Mouse (Mus musculus): Measurements from ENCODE around the gene Prrc2b.

DNA sequence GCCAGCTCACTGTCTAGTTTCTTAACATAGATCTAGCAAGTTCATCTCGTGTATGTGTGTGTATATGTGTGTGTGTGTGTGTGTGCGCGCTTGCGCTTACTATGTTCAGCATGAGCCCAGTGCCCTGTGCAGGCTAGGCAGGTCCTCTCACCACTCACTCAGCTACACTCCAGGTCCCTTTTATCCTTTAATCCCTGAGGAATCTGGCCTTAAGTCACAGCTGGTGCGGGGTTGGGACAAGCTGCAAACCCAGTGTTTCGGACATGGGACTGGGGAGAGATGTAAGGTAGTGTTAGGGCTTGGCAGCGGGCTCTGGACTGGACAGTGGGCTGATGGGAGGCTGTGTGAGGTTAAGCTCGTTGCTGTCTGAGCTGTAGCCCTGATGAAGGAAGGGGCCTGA lies 19.1 kb downstream of the Prrc2b start:
- no peak for TF ChIP-seq GATA1 (IDR thresholded peaks at IDR 0.05; ENCODE audit: low read length)
- TF ChIP-seq TAL1 (IDR thresholded peaks at IDR 0.05; ENCODE audit: low read length): no peak
